In genomic region chr17:35049561-35050016, GRCm38 (mm10) we compare ENCODE assay signal across 8 mouse cellular contexts. TPM values are rescaled to one million over a fixed set of nuclear protein-coding genes. Genes with fewer than 3 reads are reported as not detected.
DNase-seq lines count a peak whose midpoint lies in the region; ATAC-seq and TF ChIP-seq lines count a peak whose summit lies in the region.

Gene Clic1, plus strand, starts transcription at chr17:35049966.

- 0 out of 2 replicates have a peak, but pooled peaks have one; percentile 14 for TF ChIP-seq POLR2A in brain, embryonic 14.5 days (IDR thresholded peaks at IDR 0.05; ENCODE audit: borderline replicate concordance, extremely low read depth, insufficient read depth, insufficient read length, poor library complexity, severe bottlenecking)

- H3K36me3 ChIP-seq in intestine, embryonic 14.5 days (ENCODE audit: control insufficient read depth, insufficient read depth, low read length): peaks cover 25% of the 10 kb centered on the region
- peaks cover 24% of the 10 kb centered on the region for H3K36me3 ChIP-seq in liver, postnatal 0 days (replicated peaks; ENCODE audit: insufficient read depth, low read length)
- H3K36me3 ChIP-seq in neural tube, embryonic 13.5 days: peaks cover 13% of the 10 kb centered on the region

- H3K27ac ChIP-seq in intestine, embryonic 14.5 days (ENCODE audit: low read depth): peak within 1 kb of the TSS; percentile 96
- peak within 1 kb of the TSS; percentile 98 for H3K27ac ChIP-seq in liver, postnatal 0 days (ENCODE audit: low read depth)
- peak within 1 kb of the TSS; percentile 95 for H3K27ac ChIP-seq in neural tube, embryonic 13.5 days (replicated peaks)

- H3K4me3 ChIP-seq in intestine, embryonic 14.5 days (ENCODE audit: low read depth, low read length): peak within 1 kb of the TSS; percentile 71
- H3K4me3 ChIP-seq in liver, postnatal 0 days (ENCODE audit: low read depth, low read length): peak within 1 kb of the TSS; percentile 68
- H3K4me3 ChIP-seq in neural tube, embryonic 13.5 days: peak within 1 kb of the TSS; percentile 45

- TF ChIP-seq EP300 in liver, postnatal 0 days (IDR thresholded peaks at IDR 0.05; ENCODE audit: low read depth): no peak

- H3K27me3 ChIP-seq in intestine, embryonic 14.5 days (replicated peaks; ENCODE audit: control insufficient read depth, insufficient read depth, low read length): no peaks in the 10 kb centered on the region
- no peaks in the 10 kb centered on the region for H3K27me3 ChIP-seq in liver, postnatal 0 days (ENCODE audit: insufficient read depth, low read length)
- H3K27me3 ChIP-seq in neural tube, embryonic 13.5 days: no peaks in the 10 kb centered on the region

- peaks cover 51% of the 10 kb centered on the region for H3K4me1 ChIP-seq in intestine, embryonic 14.5 days (replicated peaks; ENCODE audit: control insufficient read depth, insufficient read depth, low read length)
- peaks cover 55% of the 10 kb centered on the region for H3K4me1 ChIP-seq in liver, postnatal 0 days (ENCODE audit: insufficient read depth)
- H3K4me1 ChIP-seq in neural tube, embryonic 13.5 days (replicated peaks): peaks cover 58% of the 10 kb centered on the region

- ATAC-seq in intestine, embryonic 14.5 days (replicated peaks; ENCODE audit: low FRiP score, low TSS enrichment, low read depth): peak; percentile 31
- peak; percentile 4; the same call in 1 of the 2 replicates for ATAC-seq in liver, postnatal 0 days
- no peak for ATAC-seq in neural tube, embryonic 13.5 days (ENCODE audit: low read depth)

- DNase-seq in left cerebral cortex, postnatal 14 days (ENCODE audit: low spot score in 2 of 2): no peak
- DNase-seq in left cerebral cortex, postnatal 36 days (ENCODE audit: low spot score in 2 of 2): no peak
- DNase-seq in brain, embryonic 14.5 days (ENCODE audit: low read depth): peak; percentile 88
- peak; percentile 66 to 76 for DNase-seq in gastrocnemius, postnatal 4 days (ENCODE audit: low spot score in 2 of 2)
- peak; percentile 86 for DNase-seq in intestine, embryonic 14.5 days (ENCODE audit: low spot score)
- DNase-seq in liver, postnatal 0 days: peak; percentile 77
- no peak for DNase-seq in frontal cortex, postnatal 10 days (ENCODE audit: low spot score in 2 of 2)

- no peak for TF ChIP-seq CTCF in brain, embryonic 14.5 days (IDR thresholded peaks at IDR 0.05; ENCODE audit: borderline replicate concordance, extremely low read depth, insufficient read depth, insufficient read length)
- peak; percentile 49 for TF ChIP-seq CTCF in liver, postnatal 0 days (IDR thresholded peaks at IDR 0.05; ENCODE audit: low read depth)

- H3K9ac ChIP-seq in intestine, embryonic 14.5 days (ENCODE audit: low read length): peak within 1 kb of the TSS; percentile 60
- H3K9ac ChIP-seq in liver, postnatal 0 days (replicated peaks): peak within 1 kb of the TSS; percentile 87
- H3K9ac ChIP-seq in neural tube, embryonic 13.5 days: peak within 1 kb of the TSS; percentile 78

- peak within 1 kb of the TSS; percentile 98 for H3K4me2 ChIP-seq in intestine, embryonic 14.5 days (ENCODE audit: low read length)
- peak within 1 kb of the TSS; percentile 99 for H3K4me2 ChIP-seq in liver, postnatal 0 days (ENCODE audit: low read depth, low read length)
- H3K4me2 ChIP-seq in neural tube, embryonic 13.5 days: peak within 1 kb of the TSS; percentile 64

- H3K9me3 ChIP-seq in intestine, embryonic 14.5 days (ENCODE audit: control insufficient read depth, low read length): no peaks in the 10 kb centered on the region
- H3K9me3 ChIP-seq in liver, postnatal 0 days (ENCODE audit: low read length): no peaks in the 10 kb centered on the region
- no peaks in the 10 kb centered on the region for H3K9me3 ChIP-seq in neural tube, embryonic 13.5 days

- intact Hi-C loops in left cerebral cortex, postnatal 14 days (cut with DNase I): no loop called here
- intact Hi-C loops in left cerebral cortex, postnatal 36 days (cut with DNase I): no loop called here

- WGBS in intestine, embryonic 14.5 days: 0% methylated on average over 11 of the region's 11 CpGs
- 2% methylated on average over 11 of the region's 11 CpGs for WGBS in liver, postnatal 0 days (ENCODE audit: insufficient replicate concordance)
- 7% methylated on average over 11 of the region's 11 CpGs for WGBS in neural tube, embryonic 13.5 days

RNA-seq across cellular contexts. Expression of gene Clic1, which starts in this region (rescaled TPM):
- total RNA-seq in left cerebral cortex, postnatal 14 days (2021): 10 to 100 TPM; 10.1 to 13.8 TPM
- total RNA-seq in left cerebral cortex, postnatal 36 days (2021): 1 to 10 TPM; 8.4 to 8.5 TPM
- 69.6 and 89.8 TPM in 2 replicates for polyA plus RNA-seq in brain, embryonic 14.5 days (2012; rRNA removed)
- total RNA-seq in gastrocnemius, postnatal 4 days (2021): 10 to 100 TPM; 87.2 to 89.7 TPM
- polyA plus RNA-seq in intestine, embryonic 14.5 days (2014; fragmentation: Nextera tagmentation; extraction: Ambion mirVana): 113 and 141 TPM in 2 replicates
- 98.6 and 102 TPM in 2 replicates for polyA plus RNA-seq in liver, postnatal 0 days (2015; fragmentation: Nextera tagmentation; extraction: Ambion mirVana)
- polyA plus RNA-seq in neural tube, embryonic 13.5 days (2015; fragmentation: Nextera tagmentation; extraction: Ambion mirVana): 132 and 145 TPM in 2 replicates

Comparison
In these comparisons a context has a peak if more than half of its experiments do, and no peak if none do; other contexts are left out.
1. RNA of gene Clic1 (total RNA-seq): 87.2 to 89.7 TPM in gastrocnemius, postnatal 4 days; 10.1 to 13.8 TPM in left cerebral cortex, postnatal 14 days and 8.4 to 8.5 TPM in left cerebral cortex, postnatal 36 days; every median in the first group is over 4 times any median in the second.
2. DNase-seq: peak in brain, embryonic 14.5 days (single experiment), gastrocnemius, postnatal 4 days (2 of 2), intestine, embryonic 14.5 days (single experiment) and liver, postnatal 0 days (single experiment); none in left cerebral cortex, postnatal 14 days (0 of 2), left cerebral cortex, postnatal 36 days (0 of 2) and frontal cortex, postnatal 10 days (0 of 2).
3. Peak in every context shown above with its lines, with median percentiles within 50 percentile points of each other: H3K27ac ChIP-seq, H3K4me2 ChIP-seq, H3K4me3 ChIP-seq and H3K9ac ChIP-seq.